Mouse (Mus musculus): ENCODE measurements around the gene Prdx4. TPM values are rescaled to one million over a fixed set of nuclear protein-coding genes. Genes with fewer than 3 reads are reported as not detected.

The Prdx4 gene
- polyA plus RNA-seq, 1 experiment, result 2.3 TPM

- TF ChIP-seq TAL1 (IDR thresholded peaks at IDR 0.05; ENCODE audit: low read length) (no peak), GATA1 (IDR thresholded peaks at IDR 0.05; ENCODE audit: low read length) (no peak)
- H3K4me3 ChIP-seq (replicated peaks), result no peak overlapping the region
- H3K9me3 ChIP-seq (ENCODE audit: control insufficient read depth, low read length), result no peaks in the 10 kb centered on the region
- no peaks in the 10 kb centered on the region for H3K36me3 ChIP-seq (ENCODE audit: control insufficient read depth)
- no peaks in the 10 kb centered on the region for H3K4me1 ChIP-seq (ENCODE audit: control insufficient read depth)
- no peaks in the 10 kb centered on the region for H3K27me3 ChIP-seq (ENCODE audit: control insufficient read depth)
These were observed 60.0 kb downstream of the Prdx4 start for GRCm38 (mm10) chrX:155280427-155281044.

GRCm38 (mm10) chrX:155278483-155278882, 62.1 kb downstream of the Prdx4 start:
- no peaks in the 10 kb centered on the region for H3K27me3 ChIP-seq (ENCODE audit: control insufficient read depth)
- no peaks in the 10 kb centered on the region for H3K4me1 ChIP-seq (ENCODE audit: control insufficient read depth)
- no peak for TF ChIP-seq TAL1 (IDR thresholded peaks at IDR 0.05; ENCODE audit: low read length)
- no peak overlapping the region for H3K4me3 ChIP-seq (replicated peaks)
- no peaks in the 10 kb centered on the region for H3K36me3 ChIP-seq (ENCODE audit: control insufficient read depth)
- no peaks in the 10 kb centered on the region for H3K9me3 ChIP-seq (ENCODE audit: control insufficient read depth, low read length)

Other genes starting within 250 kb of the Prdx4 start
- gene Magea2, start 247.1 kb downstream of the Prdx4 start, polyA plus RNA-seq (2012), result not detected in 2 replicates
- gene Cldn34b2, start 212.3 kb downstream of the Prdx4 start, polyA plus RNA-seq (2012), result not detected in 2 replicates
- 0.31 and 1.1 TPM in 2 replicates for gene Sat1, start 124.3 kb downstream of the Prdx4 start, polyA plus RNA-seq (2012)
- 0.03 and 0.07 TPM in 2 replicates for gene Acot9, start 78.3 kb downstream of the Prdx4 start, polyA plus RNA-seq (2012)